Mouse (Mus musculus) G1E (cell line): Measurements from ENCODE around the gene Fbxo33. TPM values are rescaled to one million over a fixed set of nuclear protein-coding genes. Genes with fewer than 3 reads are reported as not detected.
"Not testable (repeated sequence)": the region's sequence is repeated elsewhere in the genome, so short reads cannot be mapped to it uniquely, and the experiment has no call there.

ENCODE experiments used
- ATAC-seq: 2 replicates; pipeline ENCODE4 v1.8.0; 2016; ENCODE audit warnings: mild to moderate bottlenecking; ENCODE audit not compliant: insufficient number of reproducible peaks, poor library complexity, low FRiP score, severe bottlenecking; ENCODE audit errors: extremely low read depth
- DNase-seq: peaks from one replicate; pipeline ENCODE4 v3.0.0; 2012; ENCODE audit warnings: low spot score
- H3K27me3 ChIP-seq: 2 replicates; pipeline ENCODE4 v1.6.1; 2012; ENCODE audit warnings: mild to moderate bottlenecking, low read length, inconsistent platforms; ENCODE audit not compliant: insufficient read depth
- H3K36me3 ChIP-seq: replicated peaks from 2 replicates; pipeline ENCODE3; 2012; ENCODE audit warnings: mild to moderate bottlenecking, inconsistent platforms
- H3K4me1 ChIP-seq: 2 replicates; pipeline ENCODE4 v1.6.1; 2012; ENCODE audit warnings: low read depth, low read length, inconsistent platforms, mixed read lengths; ENCODE audit not compliant: insufficient read depth
- H3K4me3 ChIP-seq: 2 replicates; pipeline ENCODE4 v1.5.1; 2012; ENCODE audit warnings: low read depth, mild to moderate bottlenecking, inconsistent platforms, low read length, moderate library complexity, mixed read lengths
- H3K9me3 ChIP-seq: replicated peaks from 2 replicates; pipeline ENCODE4 v1.6.1; 2012; ENCODE audit warnings: inconsistent platforms
- CTCF ChIP-seq: IDR thresholded peaks from 2 replicates; pipeline ENCODE4 v1.5.1; 2012; ENCODE audit warnings: low read depth, low read length, inconsistent platforms, mixed read lengths
- GATA1 ChIP-seq: IDR thresholded peaks from 2 replicates; pipeline ENCODE4 v1.6.1; 2012; ENCODE audit warnings: borderline replicate concordance, low read length, inconsistent platforms, mixed read lengths
- GATA2 ChIP-seq: IDR thresholded peaks from 2 replicates; pipeline ENCODE4 v1.6.1; 2012; ENCODE audit warnings: low read depth, low read length, inconsistent platforms, borderline replicate concordance
- POLR2AphosphoS5 ChIP-seq: IDR thresholded peaks from 2 replicates; pipeline ENCODE4 v1.6.1; 2012; ENCODE audit warnings: low read depth, low read length, inconsistent platforms; ENCODE audit not compliant: insufficient replicate concordance
- TAL1 ChIP-seq: conservative IDR thresholded peaks from 2 replicates; pipeline ENCODE4 v1.6.1; 2012; ENCODE audit warnings: low read depth, low read length, inconsistent platforms, mixed read lengths
- polyA plus RNA-seq: library from polyadenylated mRNA; stranded (reverse); fragments of >175 nt; gene quantifications from 2 replicates; pipeline ENCODE4 v1.2.3, GENCODE M21; 2012
- total RNA-seq, 2 experiments: library from RNA; stranded (forward) in 1 of 2; stranded (reverse) in 1 of 2; fragments of 200-1000 nt in 1 of 2; fragments of >200 nt in 1 of 2; fragmentation: Nextera tagmentation in 1 of 2; gene quantifications; 2 replicates each; pipeline ENCODE4 v1.2.3; 2014 to 2017

The Fbxo33 gene
- total and polyA plus RNA-seq, 3 experiments: 6.1 to 37.4 (median 31.2) TPM

DNA sequence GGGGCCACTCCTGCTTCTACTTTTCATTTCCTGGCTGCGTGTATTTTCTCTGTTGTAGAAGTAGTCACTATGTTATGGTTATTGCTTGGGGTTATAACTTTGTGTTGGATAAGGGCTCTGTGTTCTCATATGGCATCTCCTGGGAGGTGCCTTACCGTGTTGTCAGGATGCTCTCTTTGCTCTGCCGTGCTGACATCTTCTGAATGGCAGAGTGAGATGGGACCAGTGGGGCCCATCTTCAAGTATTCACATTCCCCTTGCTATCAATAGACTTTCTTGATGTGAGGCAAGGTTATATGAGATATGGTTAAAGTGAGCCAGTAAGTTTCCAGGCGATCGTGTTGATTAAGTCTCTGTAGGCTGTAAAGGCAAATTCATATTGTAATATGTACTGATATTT is 39.5 kb upstream of the Fbxo33 start:
- DNase-seq (no peak), ATAC-seq (no peak)
- Histone ChIP-seq H3K27me3 (no peaks in the 10 kb centered on the region), H3K36me3 (no peaks in the 10 kb centered on the region), H3K9me3 (no peaks in the 10 kb centered on the region), H3K4me1 (no peaks in the 10 kb centered on the region), H3K4me3 (no peak overlapping the region)
- TF ChIP-seq GATA1 (no peak), CTCF (no peak), GATA2 (no peak), TAL1 (no peak), POLR2AphosphoS5 (no peak)

DNA sequence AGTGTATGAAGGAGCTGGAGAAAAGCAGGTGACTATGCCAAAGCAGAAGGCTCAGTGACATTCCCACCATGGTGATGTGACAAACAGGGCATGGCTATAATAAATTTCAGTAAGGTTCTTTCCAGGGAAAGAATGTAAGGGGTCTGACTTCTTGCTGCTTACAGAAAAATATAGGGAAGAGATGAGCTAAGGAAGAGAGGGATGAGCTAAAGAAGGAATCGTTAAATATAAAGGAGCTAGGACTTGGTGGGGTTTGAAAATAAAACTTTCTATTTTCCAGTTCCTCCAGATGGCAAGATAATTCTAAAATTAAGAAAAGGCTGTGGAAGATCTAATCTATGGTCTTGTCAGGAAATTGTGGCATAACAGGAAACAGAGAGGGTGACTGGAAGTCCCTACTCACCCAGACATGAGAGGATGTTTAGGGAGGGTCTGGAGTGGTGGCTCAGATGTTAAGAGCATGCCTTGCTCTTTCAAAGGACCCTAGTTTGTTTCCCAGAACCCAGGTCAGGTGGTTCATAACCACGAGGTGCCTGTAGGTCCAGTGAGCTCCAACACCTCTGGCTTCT is 30.8 kb upstream of the Fbxo33 start:
- Histone ChIP-seq H3K36me3 (no peaks in the 10 kb centered on the region), H3K9me3 (no peaks in the 10 kb centered on the region), H3K27me3 (peaks cover 13% of the 10 kb centered on the region), H3K4me1 (no peaks in the 10 kb centered on the region), H3K4me3 (no peak overlapping the region)
- ATAC-seq (no peak), DNase-seq (no peak)
- TF ChIP-seq TAL1: no peak
- TF ChIP-seq GATA1: no peak
- no peak for TF ChIP-seq POLR2AphosphoS5
- no peak for TF ChIP-seq GATA2
- no peak for TF ChIP-seq CTCF

DNA sequence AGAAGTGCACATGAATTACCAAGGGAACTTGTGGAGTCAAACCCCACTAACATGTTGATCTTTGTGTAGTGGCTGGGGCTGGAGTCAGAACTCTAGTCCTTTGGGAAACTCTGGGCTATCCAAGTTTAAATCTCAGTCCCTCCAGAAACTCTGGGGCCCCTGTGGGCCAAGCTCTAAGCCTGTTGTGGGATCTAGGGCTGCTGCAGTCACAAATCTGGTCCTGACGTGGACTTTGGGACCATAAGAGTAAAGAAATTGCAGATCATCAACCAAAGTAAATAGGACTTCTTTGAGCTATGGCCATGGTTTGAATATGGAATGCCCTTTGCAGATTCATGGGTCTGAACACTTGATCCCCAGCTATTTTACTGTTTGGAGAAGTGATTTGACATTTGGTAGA is 29.4 kb upstream of the Fbxo33 start:
- H3K36me3 ChIP-seq: no peaks in the 10 kb centered on the region

DNA sequence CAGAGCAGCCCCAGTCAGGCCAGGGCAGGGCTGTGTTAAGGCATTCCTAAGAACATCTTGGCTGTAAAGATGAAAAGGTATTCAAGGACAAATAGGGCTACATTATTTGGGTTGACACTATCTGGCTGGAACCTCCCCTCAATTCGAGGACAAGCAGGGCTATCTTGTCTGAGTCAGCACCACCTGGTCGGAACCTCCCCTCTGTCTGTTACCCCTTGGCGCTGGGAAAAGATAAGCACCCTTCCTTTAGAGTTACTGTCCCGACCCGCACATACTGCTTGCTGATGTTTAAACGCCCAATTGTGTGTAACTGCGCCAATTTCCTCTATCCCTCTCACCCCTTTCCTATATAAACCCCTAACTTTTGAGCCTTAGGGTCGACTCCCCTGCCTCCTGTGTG is 21.5 kb upstream of the Fbxo33 start:
- not testable (repeated sequence) for ATAC-seq, H3K4me1 ChIP-seq, H3K36me3 ChIP-seq, H3K4me3 ChIP-seq, H3K9me3 ChIP-seq, DNase-seq
- H3K27me3 ChIP-seq: peaks cover 12% of the 10 kb centered on the region

More for the DNA sequence above, 29.4 kb upstream of the Fbxo33 start:
- H3K27me3 ChIP-seq: peaks cover 13% of the 10 kb centered on the region
- no peak for ATAC-seq
- no peak for DNase-seq
- no peak overlapping the region for H3K4me3 ChIP-seq
- TF ChIP-seq GATA1: no peak
- TF ChIP-seq TAL1: no peak
- TF ChIP-seq GATA2: no peak
- TF ChIP-seq CTCF: no peak
- H3K4me1 ChIP-seq: no peaks in the 10 kb centered on the region
- no peaks in the 10 kb centered on the region for H3K9me3 ChIP-seq

DNA sequence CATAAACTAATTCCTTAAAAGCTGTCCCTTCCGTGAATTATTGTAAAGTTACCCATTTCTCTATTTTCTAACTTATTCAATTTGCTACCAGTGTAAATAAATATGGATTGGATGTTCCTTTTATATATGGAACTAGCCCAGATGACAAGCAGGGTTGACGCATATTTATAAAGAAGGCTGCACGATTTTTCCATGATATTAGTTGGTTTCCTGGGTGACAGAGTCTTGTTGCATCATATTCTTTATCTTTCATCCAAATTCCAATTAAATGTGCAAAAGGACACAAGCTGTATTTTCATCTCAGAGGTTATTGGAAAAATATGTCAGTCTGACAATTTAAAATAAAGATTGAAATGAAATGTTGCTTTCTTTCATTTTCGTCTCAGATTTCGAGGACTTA is 18.9 kb upstream of the Fbxo33 start:
- no peak for TF ChIP-seq POLR2AphosphoS5
- no peak for TF ChIP-seq TAL1
- TF ChIP-seq CTCF: no peak
- TF ChIP-seq GATA2: no peak
- no peak for TF ChIP-seq GATA1
- no peaks in the 10 kb centered on the region for H3K9me3 ChIP-seq
- no peaks in the 10 kb centered on the region for H3K4me1 ChIP-seq
- DNase-seq (no peak), ATAC-seq (no peak)
- H3K27me3 ChIP-seq: peaks cover 16% of the 10 kb centered on the region
- no peaks in the 10 kb centered on the region for H3K36me3 ChIP-seq
- H3K4me3 ChIP-seq: no peak overlapping the region

DNA sequence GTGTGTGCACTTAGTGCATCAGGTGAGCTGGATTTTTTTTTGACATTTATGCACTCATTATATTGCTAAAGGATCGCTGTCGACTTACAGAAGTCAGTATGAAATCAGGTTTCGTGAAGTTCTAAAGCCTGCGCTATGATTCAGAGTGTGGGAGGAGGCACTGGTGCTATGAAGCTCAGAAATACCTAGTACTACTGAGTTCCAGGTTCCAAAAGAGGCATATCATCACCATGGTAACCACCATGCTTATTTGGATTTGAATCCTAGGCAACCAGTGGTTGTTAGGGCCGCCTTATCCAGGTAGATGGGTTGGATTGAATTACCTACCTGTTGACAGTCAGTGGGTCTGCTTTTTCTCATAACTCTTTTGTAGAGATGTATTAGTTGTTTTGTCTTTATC is 8.9 kb upstream of the Fbxo33 start:
- Histone ChIP-seq H3K4me1 (no peaks in the 10 kb centered on the region), H3K27me3 (peaks cover 2% of the 10 kb centered on the region; the same call in 1 of the 2 replicates), H3K9me3 (no peaks in the 10 kb centered on the region), H3K4me3 (no peak overlapping the region), H3K36me3 (no peaks in the 10 kb centered on the region)
- TF ChIP-seq POLR2AphosphoS5: no peak
- no peak for TF ChIP-seq GATA2
- TF ChIP-seq CTCF: no peak
- TF ChIP-seq TAL1: no peak
- ATAC-seq (no peak), DNase-seq (no peak)
